Mouse (Mus musculus) thymus, adult 18-20 months (tissue): ENCODE measurements around the gene Tmem115.

Experiments
- DNase-seq, 2 experiments: peaks; one replicate each; pipeline ENCODE4 v3.0.0; 2022; ENCODE audit warnings: mixed read lengths in 2 of 2

Tmem115 gene

GRCm38 (mm10) chr9:107533791-107534407 lies at the start of gene Tmem115:
Tmem115 (plus strand) TSS chr9:107533945.
- DNase-seq, result peak; percentile 90 to 93

- DNase-seq, result no peak
Measured at GRCm38 (mm10) chr9:107484302-107484701, 49.4 kb upstream of the Tmem115 start.

GRCm38 (mm10) chr9:107484766-107485165 lies 49.0 kb upstream of the Tmem115 start:
- DNase-seq, result no peak

- DNase-seq, result no peak
Measured at GRCm38 (mm10) chr9:107486086-107486485, 47.7 kb upstream of the Tmem115 start.

- DNase-seq, result no peak
Measured at GRCm38 (mm10) chr9:107486507-107487225, 47.1 kb upstream of the Tmem115 start.

- DNase-seq, result no peak
Measured at GRCm38 (mm10) chr9:107490146-107490545, 43.6 kb upstream of the Tmem115 start.

- no peak for DNase-seq
Measured at GRCm38 (mm10) chr9:107490625-107491024, 43.1 kb upstream of the Tmem115 start.

GRCm38 (mm10) chr9:107493511-107493910 lies 40.2 kb upstream of the Tmem115 start:
- DNase-seq, result no peak

- no peak for DNase-seq
Measured at GRCm38 (mm10) chr9:107494238-107494637, 39.5 kb upstream of the Tmem115 start.

- DNase-seq, result no peak
Measured at GRCm38 (mm10) chr9:107496359-107496758, 37.4 kb upstream of the Tmem115 start.

- no peak for DNase-seq
Measured at GRCm38 (mm10) chr9:107500708-107501286, 32.9 kb upstream of the Tmem115 start.

GRCm38 (mm10) chr9:107502131-107502846 lies 31.5 kb upstream of the Tmem115 start:
- no peak for DNase-seq

- DNase-seq, result no peak
Measured at GRCm38 (mm10) chr9:107504662-107505537, 28.8 kb upstream of the Tmem115 start.

GRCm38 (mm10) chr9:107508266-107508665 lies 25.5 kb upstream of the Tmem115 start:
- DNase-seq, result no peak

GRCm38 (mm10) chr9:107510384-107511100 lies 23.2 kb upstream of the Tmem115 start:
- no peak for DNase-seq

- no peak for DNase-seq
Measured at GRCm38 (mm10) chr9:107511436-107511835, 22.3 kb upstream of the Tmem115 start.

GRCm38 (mm10) chr9:107512326-107512725 lies 21.4 kb upstream of the Tmem115 start:
- no peak for DNase-seq

GRCm38 (mm10) chr9:107514303-107514955 lies 19.3 kb upstream of the Tmem115 start:
- peak; percentile 44 to 60 for DNase-seq

- no peak for DNase-seq
Measured at GRCm38 (mm10) chr9:107520331-107520730, 13.4 kb upstream of the Tmem115 start.

- DNase-seq, result peak; percentile 54 to 66
Measured at GRCm38 (mm10) chr9:107521190-107521589, 12.6 kb upstream of the Tmem115 start.
